Mouse (Mus musculus): Measurements from ENCODE around the gene Plce1. TPM values are rescaled to one million over a fixed set of nuclear protein-coding genes. Genes with fewer than 3 reads are reported as not detected.

Plce1 gene
- total and polyA plus RNA-seq, 3 experiments, result not detected

DNA sequence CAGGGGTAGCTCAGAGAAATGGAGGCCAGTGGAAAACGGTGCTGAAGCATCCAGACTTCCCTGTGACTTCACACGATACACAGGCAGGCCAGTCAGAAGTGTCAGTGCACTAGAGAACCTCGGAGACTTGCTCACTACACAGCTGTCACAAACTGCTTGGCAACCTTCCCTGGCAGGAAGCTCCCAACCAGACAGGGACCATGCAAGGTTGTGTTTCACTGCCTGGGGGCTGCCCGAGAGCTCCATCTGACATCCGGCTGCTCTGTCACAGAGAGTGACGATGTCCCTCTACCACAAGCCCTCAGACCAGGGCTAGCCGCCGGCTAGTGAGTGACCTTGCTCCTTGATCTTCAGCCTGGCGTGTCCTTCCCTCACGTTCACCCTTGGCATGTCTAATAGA is 140.6 kb downstream of the Plce1 start:
- no peak overlapping the region for H3K9ac ChIP-seq (ENCODE audit: control insufficient read depth, low read depth, low read length, poor library complexity, severe bottlenecking)
- no peak for DNase-seq (ENCODE audit: low read depth, low spot score)
- no peak overlapping the region for H3K4me3 ChIP-seq (ENCODE audit: control insufficient read depth in 1 of 2, insufficient read depth in 1 of 2, low read depth in 2 of 2, low read length in 2 of 2)
- H3K36me3 ChIP-seq (ENCODE audit: control insufficient read depth in 1 of 2, insufficient read depth in 2 of 2, low read length in 2 of 2), result no peaks in the 10 kb centered on the region
- no peaks in the 10 kb centered on the region for H3K79me2 ChIP-seq (ENCODE audit: control insufficient read depth, insufficient read depth, low read length, poor library complexity)
- H3K27me3 ChIP-seq (ENCODE audit: control insufficient read depth in 1 of 2, insufficient read depth in 2 of 2, low read length in 2 of 2), result no peaks in the 10 kb centered on the region; a peak in 1 of 4 replicates
- no peaks in the 10 kb centered on the region for H3K9me3 ChIP-seq (replicated peaks; ENCODE audit: insufficient read depth, low read length)
- no peak overlapping the region for H3K27ac ChIP-seq (ENCODE audit: control insufficient read depth, low read depth, low read length)
- TF ChIP-seq RAD21 (IDR thresholded peaks at IDR 0.05; ENCODE audit: low read depth, low read length) (no peak), CHD1 (IDR thresholded peaks at IDR 0.05; ENCODE audit: low read depth, low read length) (no peak), JUND (IDR thresholded peaks at IDR 0.05; ENCODE audit: low read depth, low read length) (no peak), GATA1 (IDR thresholded peaks at IDR 0.05; ENCODE audit: low read depth, low read length) (no peak), CTCF (IDR thresholded peaks at IDR 0.05 in 2 of 3, conservative IDR thresholded peaks at IDR 0.05 in 1 of 3; ENCODE audit: control insufficient read depth in 1 of 3, insufficient read depth in 1 of 3, low read depth in 2 of 3, low read length in 3 of 3, poor library complexity in 1 of 3, severe bottlenecking in 1 of 3) (no peak), POLR2AphosphoS2 (IDR thresholded peaks at IDR 0.05; ENCODE audit: low read length) (no peak), MYB (IDR thresholded peaks at IDR 0.05; ENCODE audit: low read depth, low read length) (no peak), MAFK (IDR thresholded peaks at IDR 0.05; ENCODE audit: borderline replicate concordance, low read depth, low read length) (no peak), POLR2AphosphoS5 (IDR thresholded peaks at IDR 0.05; ENCODE audit: borderline replicate concordance, low read depth, low read length) (no peak), ZKSCAN1 (IDR thresholded peaks at IDR 0.05; ENCODE audit: low read depth, low read length) (no peak), ELF1 (IDR thresholded peaks at IDR 0.05; ENCODE audit: low read depth, low read length) (no peak), USF2 (IDR thresholded peaks at IDR 0.05; ENCODE audit: borderline replicate concordance in 1 of 2, insufficient read depth in 1 of 2, low read depth in 1 of 2, low read length in 2 of 2) (no peak), POLR2A (IDR thresholded peaks at IDR 0.05; ENCODE audit: control insufficient read depth in 1 of 2, insufficient read depth in 1 of 2, low read depth in 1 of 2, low read length in 2 of 2, poor library complexity in 1 of 2) (no peak)
- no peaks in the 10 kb centered on the region for H3K4me1 ChIP-seq (ENCODE audit: control insufficient read depth in 1 of 2, insufficient read depth in 2 of 2, low read length in 2 of 2)

DNA sequence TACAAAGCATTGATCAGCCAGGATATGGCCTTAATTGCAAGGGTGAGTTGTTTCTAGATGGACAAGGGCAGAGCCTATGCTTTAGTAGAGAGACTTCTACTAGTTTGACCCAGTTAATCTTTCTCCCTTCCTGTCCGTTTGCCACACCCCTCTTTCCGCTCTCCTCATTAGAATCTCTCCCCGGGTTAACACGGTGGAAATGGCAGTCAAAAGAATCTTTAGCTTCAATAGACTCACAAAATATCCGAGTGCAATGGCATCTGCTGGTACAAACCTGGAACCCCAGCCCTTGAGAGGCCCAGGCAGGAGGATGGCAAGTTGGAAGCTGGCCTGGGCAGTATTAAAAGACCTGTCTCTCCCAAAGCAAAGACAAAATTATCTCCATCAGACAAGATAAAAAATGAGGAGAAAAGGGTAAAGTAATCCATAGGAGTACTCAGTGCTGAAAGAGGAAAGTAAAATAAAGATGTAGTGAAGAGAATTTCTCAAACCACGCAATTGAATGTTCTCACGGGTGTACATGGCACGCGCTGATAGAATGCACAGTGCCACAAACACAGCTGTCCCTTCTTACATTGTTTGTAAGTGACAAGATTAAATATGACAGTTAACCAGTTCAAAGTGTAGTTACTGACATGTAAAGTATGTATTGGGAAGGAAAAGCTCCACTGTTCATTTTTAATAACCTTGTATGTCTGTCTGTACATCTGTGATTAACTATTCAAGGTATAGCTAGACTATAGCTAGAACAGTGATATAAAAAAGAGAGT is 145.5 kb downstream of the Plce1 start:
- Histone ChIP-seq H3K9me3 (replicated peaks; ENCODE audit: insufficient read depth, low read length) (no peaks in the 10 kb centered on the region), H3K79me2 (ENCODE audit: control insufficient read depth, insufficient read depth, low read length, poor library complexity) (no peaks in the 10 kb centered on the region), H3K27me3 (ENCODE audit: control insufficient read depth in 1 of 2, insufficient read depth in 2 of 2, low read length in 2 of 2) (peaks cover 3 to 4% of the 10 kb centered on the region in 2 experiments; a peak in 1 of 4 replicates), H3K4me3 (ENCODE audit: control insufficient read depth in 1 of 2, insufficient read depth in 1 of 2, low read depth in 2 of 2, low read length in 2 of 2) (no peak overlapping the region), H3K36me3 (ENCODE audit: control insufficient read depth in 1 of 2, insufficient read depth in 2 of 2, low read length in 2 of 2) (no peaks in the 10 kb centered on the region), H3K9ac (ENCODE audit: control insufficient read depth, low read depth, low read length, poor library complexity, severe bottlenecking) (no peak overlapping the region), H3K4me1 (ENCODE audit: control insufficient read depth in 1 of 2, insufficient read depth in 2 of 2, low read length in 2 of 2) (no peaks in the 10 kb centered on the region), H3K27ac (ENCODE audit: control insufficient read depth, low read depth, low read length) (no peak overlapping the region)
- no peak for TF ChIP-seq MAZ (IDR thresholded peaks at IDR 0.05; ENCODE audit: low read depth, low read length)
- TF ChIP-seq GABPA (IDR thresholded peaks at IDR 0.05; ENCODE audit: low read depth, low read length), result no peak
- no peak for TF ChIP-seq NELFE (IDR thresholded peaks at IDR 0.05; ENCODE audit: low read depth, low read length)
- TF ChIP-seq MXI1 (IDR thresholded peaks at IDR 0.05; ENCODE audit: low read depth, low read length), result no peak
- TF ChIP-seq CTCF (IDR thresholded peaks at IDR 0.05 in 2 of 3, conservative IDR thresholded peaks at IDR 0.05 in 1 of 3; ENCODE audit: control insufficient read depth in 1 of 3, insufficient read depth in 1 of 3, low read depth in 2 of 3, low read length in 3 of 3, poor library complexity in 1 of 3, severe bottlenecking in 1 of 3), result no peak
- TF ChIP-seq E2F4 (IDR thresholded peaks at IDR 0.05; ENCODE audit: borderline replicate concordance, low read depth, low read length), result no peak
- TF ChIP-seq UBTF (IDR thresholded peaks at IDR 0.05; ENCODE audit: borderline replicate concordance, insufficient read depth, low read depth, low read length), result no peak
- no peak for TF ChIP-seq USF2 (IDR thresholded peaks at IDR 0.05; ENCODE audit: borderline replicate concordance in 1 of 2, insufficient read depth in 1 of 2, low read depth in 1 of 2, low read length in 2 of 2)
- TF ChIP-seq RAD21 (IDR thresholded peaks at IDR 0.05; ENCODE audit: low read depth, low read length), result no peak
- no peak for TF ChIP-seq CHD1 (IDR thresholded peaks at IDR 0.05; ENCODE audit: low read depth, low read length)
- TF ChIP-seq CHD2 (IDR thresholded peaks at IDR 0.05; ENCODE audit: low read length), result no peak
- no peak for TF ChIP-seq GATA1 (IDR thresholded peaks at IDR 0.05; ENCODE audit: low read depth, low read length)
- TF ChIP-seq TAL1 (IDR thresholded peaks at IDR 0.05; ENCODE audit: low read length), result no peak
- no peak for TF ChIP-seq ZNF384 (IDR thresholded peaks at IDR 0.05; ENCODE audit: low read depth, low read length)
- TF ChIP-seq HCFC1 (IDR thresholded peaks at IDR 0.05; ENCODE audit: low read depth, low read length), result no peak
- TF ChIP-seq MYC (IDR thresholded peaks at IDR 0.05; ENCODE audit: low read depth, low read length), result no peak
- TF ChIP-seq MAFK (IDR thresholded peaks at IDR 0.05; ENCODE audit: borderline replicate concordance, low read depth, low read length), result no peak
- TF ChIP-seq BHLHE40 (IDR thresholded peaks at IDR 0.05; ENCODE audit: borderline replicate concordance, low read depth, low read length), result no peak
- TF ChIP-seq ELF1 (IDR thresholded peaks at IDR 0.05; ENCODE audit: low read depth, low read length), result no peak
- DNase-seq (ENCODE audit: low read depth, low spot score), result no peak
